Mouse (Mus musculus) CD8-positive naive resting alpha-beta T cell, adult 2 months (primary cell): ENCODE measurements around the gene Fam160b1.
A peak's percentile ranks its signal among the peaks of the same experiment; 100 is the strongest.

ENCODE experiments used
- DNase-seq, 2 experiments: peaks; one replicate each; pipeline ENCODE4 v3.0.0; 2022; ENCODE audit warnings: low read depth in 2 of 2, low spot score in 2 of 2

Gene Fam160b1

GRCm38 (mm10) chr19:57360341-57361130 lies at the start of gene Fam160b1:
Gene Fam160b1, plus strand, starts transcription at chr19:57360680.
- peak; percentile 89 to 90 for DNase-seq

DNA sequence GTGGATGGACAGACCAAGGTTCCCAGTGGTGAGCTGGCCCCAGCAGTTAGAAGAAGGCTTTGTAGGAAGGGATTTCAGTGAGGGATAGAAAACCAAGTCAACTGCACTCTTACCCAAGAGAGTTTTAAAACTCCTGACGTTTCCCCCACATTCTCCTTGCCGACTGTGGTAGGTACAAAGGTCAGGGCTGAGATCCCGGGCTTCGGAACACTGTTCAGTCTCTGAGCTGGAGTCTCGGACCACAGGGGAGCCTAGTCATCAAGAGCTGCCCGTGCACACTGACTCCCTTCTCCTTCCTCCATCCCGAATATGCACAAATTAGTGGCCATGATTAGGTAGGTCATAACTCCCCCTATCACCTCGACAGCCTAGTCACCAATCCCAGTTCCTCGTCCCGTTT lies 47.3 kb upstream of the Fam160b1 start:
- no peak for DNase-seq

DNA sequence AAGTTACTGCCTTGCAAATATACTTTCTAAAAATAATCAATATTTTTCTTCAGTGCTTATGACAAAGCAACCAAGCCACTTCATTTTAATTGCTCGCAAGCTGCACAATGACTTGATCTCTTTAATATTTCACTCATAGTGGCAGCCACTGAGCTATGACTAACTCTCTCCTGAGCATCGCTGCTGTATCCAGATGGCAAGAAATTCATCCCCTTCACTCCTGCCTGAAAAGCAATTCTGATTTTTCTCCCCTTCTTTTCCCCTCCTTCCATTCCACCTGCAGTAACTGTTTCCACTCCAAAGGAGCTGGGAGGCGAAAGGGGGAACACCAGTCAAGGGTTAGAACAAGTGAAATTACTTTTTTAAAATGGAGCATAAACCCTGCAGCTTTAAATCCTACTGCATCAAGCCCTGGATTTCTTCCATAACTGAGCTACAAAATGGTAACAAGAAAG lies 46.6 kb upstream of the Fam160b1 start:
- DNase-seq, result no peak

DNA sequence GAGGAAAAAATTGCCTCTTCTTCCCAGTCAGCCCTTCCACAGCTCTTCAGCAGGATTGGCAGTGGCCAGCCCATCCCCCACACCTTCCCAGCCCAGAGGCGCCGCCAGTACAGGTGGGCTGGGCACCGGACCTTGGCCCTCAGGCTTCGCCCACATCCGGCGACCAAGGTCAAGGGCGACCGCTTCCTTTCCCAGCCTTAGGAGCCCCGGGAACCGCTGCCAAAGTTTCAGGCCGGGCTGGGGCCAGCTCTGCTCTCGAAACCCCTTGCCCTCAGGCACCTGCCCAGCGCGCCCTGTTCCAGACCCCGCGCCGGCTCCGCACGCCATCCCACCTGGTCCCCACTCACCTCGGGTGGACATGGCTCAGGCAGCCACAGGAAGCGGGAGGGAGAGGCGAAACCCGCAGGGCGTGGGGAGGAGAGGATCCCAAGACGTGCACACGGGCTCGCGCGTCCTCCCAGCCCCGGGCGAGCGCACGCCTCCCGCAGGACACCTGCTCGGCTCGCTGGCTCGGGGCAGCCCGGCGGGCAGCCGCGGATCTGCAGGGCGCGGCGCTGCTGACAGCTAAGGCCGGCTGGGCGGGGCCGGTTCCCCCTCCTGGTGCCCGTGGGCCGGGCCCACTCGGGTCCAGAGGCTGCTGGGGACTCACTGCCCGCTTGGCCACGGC lies 46.0 kb upstream of the Fam160b1 start, which contains the start of gene Ablim1:
Ablim1 (minus strand) TSS at position 574 of the 667 bp plus-strand sequence.
- no peak for DNase-seq

- no peak for DNase-seq
These were observed 45.4 kb upstream of the Fam160b1 start for GRCm38 (mm10) chr19:57315013-57315565.

GRCm38 (mm10) chr19:57316597-57316996 lies 43.9 kb upstream of the Fam160b1 start:
- no peak for DNase-seq

DNA sequence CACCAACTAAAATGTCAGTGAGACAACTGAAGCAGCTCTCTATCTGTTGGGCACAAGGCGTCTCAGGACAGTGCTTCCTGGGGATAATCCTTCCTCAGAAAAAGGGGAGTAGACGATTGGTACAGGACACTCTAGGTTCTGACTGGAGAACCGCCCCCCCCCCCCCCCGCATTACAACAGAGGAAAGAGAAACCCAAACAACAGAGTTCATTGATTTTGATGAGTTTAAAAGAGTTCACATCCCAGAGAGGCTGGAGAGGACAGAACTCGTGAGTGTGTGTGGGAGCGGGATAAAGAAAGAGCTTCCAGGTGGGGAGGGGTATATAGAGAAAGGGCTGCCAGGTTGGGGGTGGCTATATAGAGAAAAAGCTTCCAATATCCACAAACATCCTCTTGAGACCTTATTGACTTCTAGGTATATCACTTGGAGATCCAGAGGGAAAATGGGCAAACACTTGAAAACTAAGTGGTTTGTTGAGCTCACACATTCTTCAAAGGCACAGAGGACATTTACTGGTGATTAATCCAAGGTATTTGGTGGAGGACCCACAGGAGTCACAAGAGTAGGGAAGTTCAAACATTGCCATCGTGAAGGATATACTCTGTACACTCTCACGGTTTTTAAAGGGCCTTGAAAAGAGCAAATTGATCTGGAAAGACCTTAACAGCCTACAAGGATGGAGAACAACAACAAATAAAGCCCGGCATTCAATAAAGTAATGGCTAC lies 39.7 kb upstream of the Fam160b1 start:
- DNase-seq, result no peak

DNA sequence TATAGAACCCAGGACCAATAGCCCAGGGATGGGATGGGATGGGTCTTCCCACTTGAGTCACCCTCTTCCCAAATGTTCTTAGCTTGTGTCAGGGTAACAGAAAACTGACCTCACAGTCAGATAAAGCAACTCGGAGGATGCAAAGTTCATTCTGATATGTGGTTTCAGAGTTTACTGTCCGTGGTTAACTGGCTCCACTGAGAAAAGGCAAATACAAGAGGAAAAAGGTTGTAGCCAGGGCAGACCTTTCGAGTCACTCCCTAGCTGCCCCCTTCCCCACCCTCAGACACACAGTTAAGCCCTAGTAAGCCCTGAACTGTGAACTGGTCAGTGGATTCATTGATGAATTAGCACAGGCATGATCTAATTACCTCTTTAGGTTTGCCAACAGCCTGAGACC lies 38.6 kb upstream of the Fam160b1 start:
- DNase-seq, result no peak

- no peak for DNase-seq
These were observed 38.0 kb upstream of the Fam160b1 start for GRCm38 (mm10) chr19:57322491-57322890.

GRCm38 (mm10) chr19:57323087-57323486 lies 37.4 kb upstream of the Fam160b1 start:
- no peak for DNase-seq

DNA sequence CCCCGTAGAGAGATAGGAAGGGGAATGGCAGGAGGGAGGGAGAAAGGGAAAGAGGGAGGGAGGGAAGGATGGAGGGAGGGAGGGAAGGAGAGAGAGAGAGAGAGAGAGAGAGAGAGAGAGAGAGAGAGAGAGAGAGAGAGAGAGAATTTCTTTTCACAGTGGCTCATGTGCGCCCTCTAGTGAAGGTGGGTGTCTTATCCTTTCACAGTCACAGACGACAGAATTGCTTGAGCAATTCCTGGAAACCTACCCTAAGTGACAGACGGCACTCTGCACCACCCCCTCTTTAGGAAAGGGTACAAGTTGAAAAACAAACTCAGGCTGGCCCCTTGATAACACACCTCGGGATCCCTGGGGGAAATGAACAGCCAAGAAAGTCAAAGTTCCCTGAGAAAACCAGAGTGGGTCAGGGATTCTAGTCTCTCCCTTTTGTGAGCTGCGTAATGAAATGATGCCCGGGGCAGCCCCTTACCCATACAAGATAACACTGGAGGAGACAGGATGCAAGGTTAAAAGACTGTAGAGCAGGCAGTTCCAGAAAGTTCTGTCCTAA lies 34.7 kb upstream of the Fam160b1 start:
- DNase-seq, result peak; percentile 45 to 63

GRCm38 (mm10) chr19:57327679-57328078 lies 32.8 kb upstream of the Fam160b1 start:
- DNase-seq, result no peak

DNA sequence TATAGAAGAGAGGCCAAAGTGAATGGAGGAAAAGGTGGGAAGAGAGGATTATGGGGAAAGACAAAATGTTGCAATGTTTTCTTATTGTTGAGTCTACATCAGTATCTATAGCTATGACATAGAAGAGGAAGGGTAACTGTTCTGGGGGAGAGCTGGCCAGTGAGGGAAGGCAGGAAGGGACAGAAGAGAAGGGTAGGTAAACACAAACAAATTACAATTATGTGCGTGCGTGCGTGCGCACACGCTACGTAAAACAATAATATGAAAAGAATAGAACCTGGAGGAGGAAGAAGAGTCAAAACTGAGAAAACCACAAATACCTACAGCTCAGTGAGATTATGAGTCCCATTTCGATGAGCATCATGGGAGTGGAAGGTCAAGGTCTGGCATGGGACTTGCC lies 32.2 kb upstream of the Fam160b1 start:
- DNase-seq, result no peak

DNA sequence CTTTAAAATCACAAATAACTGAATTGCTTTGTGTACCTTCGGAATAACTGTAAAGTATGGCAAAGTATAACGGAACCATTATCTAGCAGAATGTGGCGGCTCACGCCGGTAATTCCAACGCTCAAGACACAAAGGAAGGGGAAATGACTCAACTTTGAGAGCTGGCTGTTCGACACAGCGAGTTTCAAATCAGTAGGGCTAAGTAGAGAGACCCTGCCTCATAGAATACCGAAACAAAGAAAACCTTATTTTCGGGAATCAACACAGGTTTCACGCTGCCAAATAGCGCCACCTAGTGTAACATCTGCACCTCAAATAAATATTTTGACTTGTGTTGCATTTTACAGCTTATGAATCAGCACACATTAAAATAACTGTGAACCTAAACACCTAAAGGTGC lies 31.7 kb upstream of the Fam160b1 start:
- peak; percentile 26 to 45 for DNase-seq

DNA sequence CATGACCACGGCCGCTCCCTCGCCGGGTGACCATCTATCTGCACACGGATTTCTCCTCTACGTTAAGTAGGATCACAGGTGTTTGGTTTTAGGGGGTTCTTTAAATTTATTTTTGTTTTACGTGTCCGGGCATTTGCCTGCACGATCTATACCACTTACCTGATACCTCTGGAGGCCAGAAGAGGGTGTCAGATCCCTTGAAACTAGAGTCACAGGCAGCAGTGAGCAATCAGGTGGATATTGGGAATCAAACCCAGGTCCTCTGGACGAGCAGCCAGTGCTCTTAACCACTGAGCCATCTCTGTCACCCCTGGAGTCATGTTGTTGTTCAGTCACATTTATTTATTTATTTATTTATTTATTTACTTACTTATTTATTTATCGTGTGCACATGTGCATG lies 30.2 kb upstream of the Fam160b1 start:
- DNase-seq, result no peak

DNA sequence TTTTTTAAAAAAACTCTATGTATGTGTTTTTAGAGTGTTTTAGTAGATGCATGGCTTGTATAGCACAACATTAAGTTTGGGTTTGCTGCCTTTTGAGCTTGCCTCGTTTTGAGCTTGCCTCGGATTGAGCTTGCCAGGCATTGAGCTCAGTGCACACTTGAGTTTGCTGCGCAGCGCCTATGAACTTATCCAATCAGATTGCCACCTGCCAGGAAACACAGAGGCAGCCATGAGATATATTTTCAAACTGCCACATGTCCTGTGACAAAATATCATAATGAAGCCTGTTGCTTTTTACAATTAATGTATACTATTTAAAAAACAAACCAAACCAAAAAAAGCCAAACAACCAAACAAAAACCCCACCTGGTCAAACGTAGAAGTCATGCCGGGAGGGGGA lies 29.2 kb upstream of the Fam160b1 start:
- no peak for DNase-seq

GRCm38 (mm10) chr19:57333356-57333755 lies 27.1 kb upstream of the Fam160b1 start:
- no peak for DNase-seq

DNA sequence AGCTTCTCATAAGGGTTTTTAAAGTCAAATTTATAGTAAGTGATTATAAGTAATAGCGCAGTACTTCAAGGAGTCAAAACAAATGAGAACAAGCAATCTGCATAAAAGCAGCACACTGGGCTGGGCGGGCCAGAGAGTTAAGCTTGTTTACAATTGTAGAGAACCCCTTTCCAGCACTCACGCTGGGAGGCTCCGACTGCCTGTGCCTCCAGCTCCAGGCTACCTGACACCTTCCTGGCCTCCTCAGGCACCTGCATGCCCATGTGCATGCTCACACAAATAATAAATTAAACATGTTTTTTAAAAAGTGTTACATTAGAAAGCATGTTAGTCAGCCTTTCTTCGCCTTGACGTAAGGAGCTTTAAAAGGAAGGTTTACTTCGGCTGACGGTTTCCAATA lies 25.3 kb upstream of the Fam160b1 start:
- no peak for DNase-seq

GRCm38 (mm10) chr19:57339281-57339864 lies 21.1 kb upstream of the Fam160b1 start:
- DNase-seq, result no peak

GRCm38 (mm10) chr19:57340900-57341742 lies 19.4 kb upstream of the Fam160b1 start:
- DNase-seq, result no peak
